Mouse (Mus musculus) ES-E14 (cell line): Measurements from ENCODE around the gene Cope.

ENCODE experiments used
- CHD2 ChIP-seq: IDR thresholded peaks from 2 replicates; pipeline ENCODE4 v1.6.1; 2014; ENCODE audit warnings: mild to moderate bottlenecking, low read depth, low read length, inconsistent platforms
- HCFC1 ChIP-seq: IDR thresholded peaks from 2 replicates; pipeline ENCODE4 v1.6.1; 2012; ENCODE audit warnings: low read length, inconsistent platforms, borderline replicate concordance; ENCODE audit not compliant: insufficient read depth
- MAFK ChIP-seq: IDR thresholded peaks from 2 replicates; pipeline ENCODE4 v1.6.1; 2014; ENCODE audit warnings: mild to moderate bottlenecking, low read depth, low read length, inconsistent platforms; ENCODE audit not compliant: insufficient read depth
- ZC3H11A ChIP-seq: IDR thresholded peaks from 2 replicates; pipeline ENCODE4 v1.6.1; 2012; ENCODE audit warnings: low read depth, mild to moderate bottlenecking, inconsistent platforms, low read length, borderline replicate concordance

- TF ChIP-seq HCFC1 (no peak), ZC3H11A (no peak), CHD2 (no peak), MAFK (no peak)
These were observed 23.1 kb upstream of the Cope start for GRCm38 (mm10) chr8:70279266-70279665.
